Mouse (Mus musculus): ENCODE results near the gene Fat2. TPM values are rescaled to one million over a fixed set of nuclear protein-coding genes. Genes with fewer than 3 reads are reported as not detected.

The Fat2 gene
- total RNA-seq, 2 experiments from 2014 or later, result 0.25 to 0.61 TPM

DNA sequence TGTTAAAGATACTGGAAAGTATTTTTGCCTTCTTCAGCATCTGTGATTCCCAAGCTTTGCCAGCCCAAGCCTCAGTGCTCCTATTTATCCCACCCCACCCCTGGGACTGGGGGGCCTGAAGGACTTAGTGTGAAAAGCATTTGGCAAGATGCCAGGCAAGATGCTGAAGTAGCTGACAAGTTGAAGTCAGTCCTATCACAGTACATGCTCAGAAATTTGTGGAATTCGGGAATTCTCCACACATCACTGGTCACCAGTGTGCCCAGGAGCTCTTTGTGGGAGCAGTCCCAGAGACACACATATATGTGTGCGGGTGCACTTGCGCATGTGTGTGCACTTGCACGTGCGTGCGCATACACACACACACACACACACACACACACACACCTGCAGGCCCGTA lies 10.2 kb downstream of the Fat2 start:
- no peak for TF ChIP-seq CTCF (conservative IDR thresholded peaks at IDR 0.05)
- Histone ChIP-seq H3K27ac (no peak overlapping the region), H3K4me3 (no peak overlapping the region)
- no peak for DNase-seq (ENCODE audit: low spot score in 2 of 2)

- DNase-seq (ENCODE audit: low spot score in 2 of 2), result peak; percentile 76 to 82
- no peak overlapping the region for H3K4me3 ChIP-seq
- TF ChIP-seq CTCF (conservative IDR thresholded peaks at IDR 0.05), result no peak
- no peak overlapping the region for H3K27ac ChIP-seq
Observed at GRCm38 (mm10) chr11:55323854-55324253, 12.5 kb downstream of the Fat2 start.

DNA sequence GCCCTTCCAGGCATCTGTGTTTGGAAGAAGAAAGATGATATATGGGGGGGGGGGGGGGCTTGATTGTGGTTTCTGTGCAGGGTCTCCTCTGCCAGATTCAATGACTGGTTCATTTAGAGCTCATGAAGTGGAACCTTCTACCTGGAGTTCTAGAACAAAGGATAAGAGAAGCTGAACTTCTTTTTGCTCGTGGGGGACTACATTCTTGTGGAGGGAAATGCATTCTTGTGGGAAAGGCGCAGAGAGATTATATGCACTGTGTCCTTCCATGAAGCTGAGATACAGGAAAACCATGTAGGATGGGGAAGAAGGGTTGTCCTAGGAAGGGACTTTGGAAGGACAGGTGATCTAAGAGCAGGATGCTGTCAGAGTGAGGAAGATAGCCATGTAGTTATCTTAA lies 15.4 kb downstream of the Fat2 start:
- no peak overlapping the region for H3K27ac ChIP-seq
- no peak overlapping the region for H3K4me3 ChIP-seq
- DNase-seq (ENCODE audit: low spot score in 2 of 2), result no peak
- TF ChIP-seq CTCF (conservative IDR thresholded peaks at IDR 0.05), result no peak

DNA sequence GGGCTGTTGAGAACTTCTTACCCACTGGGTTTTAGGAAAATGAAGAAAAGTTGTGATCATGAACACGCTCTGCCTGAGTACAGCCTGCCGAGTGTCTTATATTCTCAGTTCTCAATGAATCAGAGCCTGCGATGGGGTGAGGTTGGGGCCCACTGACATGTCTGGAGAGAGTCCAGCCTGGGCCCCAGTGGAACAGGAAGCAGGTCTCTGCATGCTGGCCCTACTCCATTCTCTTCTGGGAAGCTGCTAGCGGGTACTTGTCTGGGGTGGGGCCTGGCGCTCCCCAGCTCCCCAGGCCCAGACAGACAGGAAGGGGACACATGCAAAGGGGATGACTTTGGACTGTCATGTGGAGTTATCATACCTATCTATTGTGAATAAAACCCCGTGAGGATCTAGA lies 20.4 kb downstream of the Fat2 start:
- no peak for TF ChIP-seq CTCF (conservative IDR thresholded peaks at IDR 0.05)

DNA sequence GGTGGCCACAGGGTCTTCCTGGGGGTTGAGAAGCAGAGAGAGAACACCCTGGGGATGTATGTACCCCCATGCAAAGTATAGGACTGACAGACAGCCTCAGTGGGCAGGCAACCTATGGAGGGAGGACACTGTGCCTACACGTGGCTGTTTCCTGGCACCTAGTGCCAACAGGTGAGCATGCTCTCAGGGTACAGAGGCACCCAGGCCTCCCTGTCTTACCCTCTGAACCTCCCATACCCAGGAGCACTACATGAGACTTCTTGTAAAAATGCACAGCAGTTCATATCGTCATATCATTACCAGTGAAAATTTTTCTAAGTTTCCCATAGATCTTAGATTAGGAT lies 21.7 kb downstream of the Fat2 start:
- TF ChIP-seq CTCF (conservative IDR thresholded peaks at IDR 0.05), result no peak
- DNase-seq (ENCODE audit: low spot score in 2 of 2), result no peak
- H3K27ac ChIP-seq, result no peak overlapping the region
- no peak overlapping the region for H3K4me3 ChIP-seq

More for the DNA sequence above, 20.4 kb downstream of the Fat2 start:
- no peak overlapping the region for H3K27ac ChIP-seq
- H3K4me3 ChIP-seq, result no peak overlapping the region
- no peak for DNase-seq (ENCODE audit: low spot score in 2 of 2)

- TF ChIP-seq CTCF (conservative IDR thresholded peaks at IDR 0.05), result no peak
- no peak overlapping the region for H3K4me3 ChIP-seq
- no peak for DNase-seq (ENCODE audit: low spot score in 2 of 2)
- no peak overlapping the region for H3K27ac ChIP-seq
Observed at GRCm38 (mm10) chr11:55313768-55314703, 22.3 kb downstream of the Fat2 start.

- Histone ChIP-seq H3K4me3 (no peak overlapping the region), H3K27ac (no peak overlapping the region)
- DNase-seq (ENCODE audit: low spot score in 2 of 2), result no peak
- TF ChIP-seq CTCF (conservative IDR thresholded peaks at IDR 0.05), result no peak
Observed at GRCm38 (mm10) chr11:55302350-55302749, 34.0 kb downstream of the Fat2 start.

DNA sequence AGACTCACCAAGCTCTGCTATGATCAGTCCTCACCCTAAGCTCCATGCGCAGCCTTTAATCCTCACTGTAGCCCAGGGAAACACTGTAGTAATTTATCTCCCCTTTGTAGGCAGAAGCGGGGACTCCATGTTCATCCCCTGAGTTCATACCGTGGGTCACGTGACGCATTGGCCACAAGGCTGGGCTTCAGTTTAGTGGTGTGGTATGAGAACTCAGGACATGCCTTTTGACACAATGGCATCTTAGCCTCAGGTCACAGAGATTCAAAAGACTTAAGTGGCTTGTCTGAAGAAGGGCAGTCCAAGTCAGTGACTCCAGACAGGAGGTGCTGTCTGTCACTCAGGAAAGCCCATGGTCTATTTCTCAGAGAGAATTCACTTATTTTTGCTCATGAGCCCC lies 43.2 kb downstream of the Fat2 start:
- H3K4me3 ChIP-seq, result no peak overlapping the region
- no peak overlapping the region for H3K27ac ChIP-seq
- no peak for TF ChIP-seq CTCF (conservative IDR thresholded peaks at IDR 0.05)
- no peak for DNase-seq (ENCODE audit: low spot score in 2 of 2)

DNA sequence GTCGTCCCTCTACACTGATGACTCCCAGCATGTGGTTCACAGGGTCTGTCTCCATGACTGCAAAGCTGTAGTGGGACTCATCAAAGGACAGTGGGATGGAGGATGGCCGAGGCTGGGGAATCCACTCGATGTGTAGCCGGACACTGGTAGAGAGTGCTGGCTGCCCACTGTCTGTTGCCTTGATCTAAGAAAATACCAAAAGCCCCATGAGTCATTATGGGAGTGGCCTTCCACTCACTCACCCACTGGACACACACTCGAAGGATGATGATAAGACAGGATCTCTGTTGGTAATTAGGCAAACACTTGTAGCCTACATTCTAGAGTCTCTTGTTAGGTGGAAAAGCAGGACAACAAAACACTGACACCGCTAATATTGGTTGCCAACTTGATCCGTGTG lies 44.5 kb downstream of the Fat2 start:
- TF ChIP-seq CTCF (conservative IDR thresholded peaks at IDR 0.05), result no peak
- DNase-seq (ENCODE audit: low spot score in 2 of 2), result no peak
- H3K4me3 ChIP-seq, result no peak overlapping the region
- H3K27ac ChIP-seq, result no peak overlapping the region

GRCm38 (mm10) chr11:55289851-55290391 lies 46.4 kb downstream of the Fat2 start:
- Histone ChIP-seq H3K4me3 (no peak overlapping the region), H3K27ac (no peak overlapping the region)
- DNase-seq (ENCODE audit: low spot score in 2 of 2), result no peak
- TF ChIP-seq CTCF (conservative IDR thresholded peaks at IDR 0.05), result no peak

GRCm38 (mm10) chr11:55274756-55275155 lies 61.6 kb downstream of the Fat2 start:
- peak in 1 of 2 experiments; percentile 22 for DNase-seq (ENCODE audit: low spot score in 2 of 2)
- TF ChIP-seq CTCF (conservative IDR thresholded peaks at IDR 0.05), result no peak
- Histone ChIP-seq H3K4me3 (no peak overlapping the region), H3K27ac (no peak overlapping the region)

- no peak overlapping the region for H3K27ac ChIP-seq
- DNase-seq (ENCODE audit: low spot score in 2 of 2), result peak in 1 of 2 experiments; percentile 31
- no peak for TF ChIP-seq CTCF (conservative IDR thresholded peaks at IDR 0.05)
- H3K4me3 ChIP-seq, result no peak overlapping the region
Observed at GRCm38 (mm10) chr11:55268580-55268979, 67.8 kb downstream of the Fat2 start.

- no peak for TF ChIP-seq CTCF (conservative IDR thresholded peaks at IDR 0.05)
- DNase-seq (ENCODE audit: low spot score in 2 of 2), result peak in 1 of 2 experiments; percentile 23
- Histone ChIP-seq H3K27ac (no peak overlapping the region), H3K4me3 (no peak overlapping the region)
Observed at GRCm38 (mm10) chr11:55265647-55266046, 70.7 kb downstream of the Fat2 start.

- no peak for TF ChIP-seq CTCF (conservative IDR thresholded peaks at IDR 0.05)
- no peak for DNase-seq (ENCODE audit: low spot score in 2 of 2)
- Histone ChIP-seq H3K27ac (no peak overlapping the region), H3K4me3 (no peak overlapping the region)
Observed at GRCm38 (mm10) chr11:55264318-55264717, 72.0 kb downstream of the Fat2 start.

Data from layer of hippocampus, adult 2 months (tissue).